Mouse (Mus musculus) embryo, embryonic 10 days (tissue): ENCODE results near the gene Polrmt.

Experiments
- DNase-seq: peaks from one replicate; pipeline ENCODE4 v3.0.0-alpha.2; 2015; ENCODE audit warnings: low spot score

Polrmt gene

GRCm38 (mm10) chr10:79745898-79746773, at the start of gene Polrmt:
Gene Polrmt, minus strand, starts transcription at chr10:79746581.
- peak; percentile 99 for DNase-seq

DNA sequence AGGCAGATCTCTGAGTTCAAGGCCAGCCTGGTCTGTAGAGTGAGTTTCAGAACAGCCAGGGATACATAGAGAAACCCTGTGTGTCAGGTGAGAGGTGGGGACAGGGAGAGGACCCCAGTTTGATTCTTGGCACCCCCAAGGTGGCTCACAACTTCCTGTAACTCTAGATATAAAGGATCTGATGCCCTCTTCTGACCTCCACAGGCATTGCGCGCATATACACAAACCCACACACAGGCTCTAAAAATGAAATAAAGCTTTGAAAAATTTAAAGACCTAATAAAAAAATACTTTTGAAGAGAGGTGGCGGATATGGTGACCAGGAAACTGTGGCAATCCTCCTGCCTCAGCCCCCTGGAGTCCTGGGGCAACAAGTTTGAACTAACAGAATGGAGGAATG, 49.5 kb upstream of the Polrmt start:
- no peak for DNase-seq

- DNase-seq = peak; percentile 67
Observed at GRCm38 (mm10) chr10:79794491-79794931, 48.1 kb upstream of the Polrmt start.

- DNase-seq = peak; percentile 60
Observed at GRCm38 (mm10) chr10:79793738-79794490, 47.5 kb upstream of the Polrmt start.

DNA sequence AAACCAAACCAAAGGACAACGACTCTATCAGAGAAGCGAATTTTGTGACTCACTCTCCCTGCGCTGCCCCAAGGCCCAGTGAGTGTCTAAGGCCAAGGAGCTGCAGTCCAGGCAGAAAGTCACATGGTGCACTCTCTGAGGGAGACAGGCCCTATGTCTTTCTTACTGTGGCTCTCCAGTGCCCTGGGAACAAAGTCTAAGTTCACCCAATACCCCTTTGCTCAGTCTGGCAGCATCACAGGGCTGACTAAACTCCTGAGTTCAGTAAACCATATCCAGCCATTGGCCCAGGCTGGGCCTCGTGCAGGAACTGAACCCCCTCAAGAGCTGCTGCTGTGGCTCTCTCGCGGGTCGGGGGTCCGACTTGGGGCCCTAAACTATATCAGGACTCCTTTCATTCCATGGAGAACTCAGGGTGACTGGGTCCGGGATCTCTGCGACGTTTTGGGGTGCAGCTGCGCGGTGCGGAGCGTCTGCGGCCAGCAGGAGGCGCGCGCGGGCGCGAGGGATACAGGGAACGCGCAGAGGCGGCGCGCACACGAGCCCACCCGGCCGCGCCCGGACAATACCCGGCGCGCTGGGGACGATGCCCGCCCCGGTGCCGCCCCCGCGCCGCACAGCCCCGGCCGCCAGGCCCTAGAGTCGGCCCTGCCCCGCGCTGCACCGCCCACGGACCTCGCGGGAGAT, 46.8 kb upstream of the Polrmt start, which contains the start of gene Palm:
Palm (plus strand) TSS at position 522 of the 687 bp plus-strand sequence.
- DNase-seq = peak; percentile 88

DNA sequence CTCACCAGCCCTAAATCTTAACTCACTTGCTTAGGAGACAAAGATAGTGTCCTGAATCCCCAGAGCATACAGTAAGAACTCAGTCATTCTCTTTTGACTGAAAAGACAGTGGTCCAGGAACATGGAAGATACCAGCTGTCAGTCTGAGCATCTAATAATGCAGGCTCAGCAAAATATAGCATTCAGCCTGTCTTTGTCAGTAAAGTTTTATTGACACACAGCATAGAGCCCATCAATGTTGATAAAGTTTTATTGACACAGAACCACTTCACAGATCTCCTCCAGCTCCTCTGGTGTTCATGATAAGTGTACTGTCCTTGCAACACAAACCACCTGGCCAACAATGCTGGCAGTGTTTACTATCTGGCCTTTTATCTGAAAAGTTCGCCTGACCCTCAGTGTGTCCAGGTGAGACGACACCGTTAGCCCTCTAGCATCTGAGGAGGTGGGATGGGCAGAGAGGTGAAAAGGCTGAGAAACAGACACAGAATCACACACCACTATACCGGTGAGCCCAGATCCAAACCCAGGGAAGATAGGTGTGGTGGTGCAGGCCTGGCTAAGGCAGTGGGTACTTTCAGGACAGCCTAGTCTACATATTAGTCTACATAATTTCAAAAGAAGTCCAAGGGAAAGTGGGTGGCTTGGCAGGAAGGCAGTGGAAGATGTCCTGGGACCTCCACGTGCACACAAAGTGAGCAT, 46.1 kb upstream of the Polrmt start:
- no peak for DNase-seq

- DNase-seq = no peak
Observed at GRCm38 (mm10) chr10:79790861-79791260, 44.5 kb upstream of the Polrmt start, which contains the start of gene Prss57. Gene Prss57, minus strand, starts transcription at chr10:79790961.

- DNase-seq = no peak
Observed at GRCm38 (mm10) chr10:79789581-79789980, 43.2 kb upstream of the Polrmt start.

DNA sequence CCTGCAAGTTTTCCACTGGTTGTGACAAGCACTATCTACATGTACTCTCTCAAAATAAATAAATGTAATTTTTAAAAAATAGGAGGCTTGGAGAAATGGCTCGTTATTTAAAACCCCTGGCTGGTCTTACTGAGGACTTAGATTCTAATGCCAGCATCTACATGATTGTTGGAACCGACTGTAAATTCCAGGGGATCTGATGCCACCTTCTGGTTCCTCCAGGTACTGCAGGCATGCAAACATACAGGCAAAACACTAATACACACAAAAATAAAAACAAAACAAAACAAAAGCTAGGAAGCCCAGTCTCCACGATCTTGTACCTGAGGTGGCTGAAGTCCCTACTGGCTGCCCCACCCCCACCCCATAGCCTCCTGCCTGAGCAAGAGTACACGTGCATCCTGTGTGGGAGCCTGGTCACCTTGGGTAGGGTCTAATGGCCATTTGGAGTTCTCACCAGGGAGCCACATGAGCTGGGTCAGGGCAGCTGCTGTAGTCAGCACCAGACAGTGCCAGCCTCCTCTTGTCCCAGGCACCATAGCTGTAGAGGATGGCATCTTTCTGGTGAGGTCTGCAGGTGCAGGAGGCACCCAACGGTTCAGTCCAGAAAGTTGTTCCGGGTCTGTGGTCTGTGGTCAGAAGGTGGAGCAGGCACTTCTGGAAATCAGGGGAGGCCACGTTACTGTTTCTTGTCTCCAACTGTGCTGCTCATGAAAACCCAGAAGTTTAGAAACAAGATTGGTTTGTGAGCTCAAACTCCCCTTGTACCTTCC, 42.2 kb upstream of the Polrmt start:
- peak; percentile 75 for DNase-seq

GRCm38 (mm10) chr10:79783920-79784800, 37.8 kb upstream of the Polrmt start:
- DNase-seq = peak; percentile 80

DNA sequence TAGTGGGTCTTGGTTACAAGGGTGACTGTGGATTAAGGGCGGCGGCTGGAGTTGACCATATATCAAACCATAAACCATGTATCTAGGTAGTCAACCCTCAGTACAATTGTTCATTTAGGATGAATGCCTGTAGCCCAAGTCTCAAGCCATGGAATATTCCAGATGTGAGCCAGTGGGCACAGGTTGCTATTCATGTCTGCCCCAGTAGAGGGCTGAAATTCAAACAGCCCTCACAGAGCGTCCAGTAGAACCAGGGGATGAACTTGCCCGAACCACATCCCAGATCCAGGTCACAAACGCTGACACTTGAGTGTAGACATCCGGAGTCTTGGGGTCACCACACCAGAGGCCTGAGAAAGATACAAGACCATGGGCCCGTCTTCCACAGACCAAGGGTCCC, 36.7 kb upstream of the Polrmt start:
- DNase-seq = no peak

GRCm38 (mm10) chr10:79781956-79782355, 35.6 kb upstream of the Polrmt start:
- DNase-seq = no peak

DNA sequence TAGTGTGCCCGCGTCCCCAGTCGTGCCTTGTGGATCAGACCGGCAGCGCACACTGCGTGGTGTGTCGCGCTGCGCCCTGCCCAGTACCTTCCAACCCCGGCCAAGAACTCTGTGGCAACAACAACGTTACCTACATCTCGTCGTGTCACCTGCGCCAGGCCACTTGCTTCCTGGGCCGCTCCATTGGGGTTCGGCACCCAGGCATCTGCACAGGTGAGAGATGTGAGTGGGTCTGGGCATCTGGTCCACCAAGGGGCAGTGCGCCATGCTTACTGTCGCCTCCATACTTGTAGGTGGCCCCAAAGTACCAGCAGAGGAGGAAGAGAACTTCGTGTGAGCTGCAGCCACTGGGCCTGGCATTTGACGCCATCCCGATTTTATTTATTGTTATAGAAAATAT, 34.8 kb upstream of the Polrmt start:
- no peak for DNase-seq

DNA sequence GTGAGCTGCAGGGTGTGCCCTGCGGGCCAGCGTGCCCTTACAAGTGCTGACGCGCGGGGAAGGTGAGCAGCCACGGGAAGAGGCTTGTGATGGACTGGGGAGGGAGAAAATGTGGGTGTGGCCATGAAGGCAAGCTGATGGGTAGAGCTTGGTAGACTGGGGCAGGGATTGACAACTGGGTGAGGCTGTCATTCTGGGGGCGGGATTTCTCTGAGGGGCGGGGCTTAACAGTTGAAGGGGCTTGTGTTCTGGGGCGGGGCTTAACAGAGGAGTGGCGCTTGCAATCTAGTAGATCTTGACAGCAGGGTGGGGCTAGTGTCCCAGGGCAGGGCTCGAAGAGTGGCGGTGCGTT, 34.3 kb upstream of the Polrmt start:
- DNase-seq = no peak

GRCm38 (mm10) chr10:79779784-79780663, 33.6 kb upstream of the Polrmt start:
- DNase-seq = peak; percentile 95

- DNase-seq = no peak
Observed at GRCm38 (mm10) chr10:79779193-79779592, 32.8 kb upstream of the Polrmt start.

GRCm38 (mm10) chr10:79778006-79778405, 31.6 kb upstream of the Polrmt start:
- DNase-seq = peak; percentile 32

DNA sequence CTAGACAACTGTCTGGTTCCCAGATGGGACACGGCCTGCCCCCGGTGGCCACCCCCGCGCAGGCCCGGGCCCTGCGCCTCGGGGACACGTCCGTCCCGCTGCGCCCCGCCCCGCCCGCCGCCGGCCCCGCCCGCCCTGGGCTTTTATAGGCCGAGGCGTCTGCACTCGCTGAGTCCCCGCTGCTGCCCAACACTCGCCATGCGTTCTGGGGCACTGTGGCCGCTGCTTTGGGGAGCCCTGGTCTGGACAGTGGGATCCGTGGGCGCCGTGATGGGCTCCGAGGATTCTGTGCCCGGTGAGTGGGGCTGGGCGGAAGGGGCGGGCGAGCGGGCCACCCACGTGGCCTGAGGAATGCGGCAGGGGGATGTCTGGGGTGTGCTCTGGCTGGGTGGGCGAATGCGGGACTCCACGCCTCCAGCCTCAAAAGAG, 30.7 kb upstream of the Polrmt start, which contains the start of gene Fstl3:
Fstl3 (plus strand) TSS at position 170 of the 429 bp plus-strand sequence.
- peak; percentile 24 for DNase-seq
